Mouse (Mus musculus): ENCODE measurements at regions not wholly inside any gene's neighbourhood (a gene's known extent, or its start where the extent isn't known, plus 50 kb on each side); places are given as distances from the start of the nearest gene placed in this dataset.

GRCm38 (mm10) chr4:33552856-33553255, 242.7 kb downstream of the Rngtt start:
- no peaks in the 10 kb centered on the region for H3K9me3 ChIP-seq (ENCODE audit: low read length)
- H3K36me3 ChIP-seq (replicated peaks; ENCODE audit: insufficient read depth, low read length) = no peaks in the 10 kb centered on the region
- no peak for ATAC-seq
- H3K4me1 ChIP-seq (ENCODE audit: insufficient read depth) = no peaks in the 10 kb centered on the region
- no peak for TF ChIP-seq EP300 (IDR thresholded peaks at IDR 0.05; ENCODE audit: low read depth)
- TF ChIP-seq CTCF (IDR thresholded peaks at IDR 0.05; ENCODE audit: low read depth) = no peak
- H3K4me3 ChIP-seq (ENCODE audit: low read depth, low read length) = no peak overlapping the region
- H3K27ac ChIP-seq (ENCODE audit: low read depth) = no peak overlapping the region
- no peaks in the 10 kb centered on the region for H3K27me3 ChIP-seq (ENCODE audit: insufficient read depth, low read length)
- DNase-seq = no peak
- no peak overlapping the region for H3K4me2 ChIP-seq (ENCODE audit: low read depth, low read length)
- WGBS (ENCODE audit: insufficient replicate concordance) = 74% methylated on average over 9 of the region's 9 CpGs
- no peak overlapping the region for H3K9ac ChIP-seq (replicated peaks)

DNA sequence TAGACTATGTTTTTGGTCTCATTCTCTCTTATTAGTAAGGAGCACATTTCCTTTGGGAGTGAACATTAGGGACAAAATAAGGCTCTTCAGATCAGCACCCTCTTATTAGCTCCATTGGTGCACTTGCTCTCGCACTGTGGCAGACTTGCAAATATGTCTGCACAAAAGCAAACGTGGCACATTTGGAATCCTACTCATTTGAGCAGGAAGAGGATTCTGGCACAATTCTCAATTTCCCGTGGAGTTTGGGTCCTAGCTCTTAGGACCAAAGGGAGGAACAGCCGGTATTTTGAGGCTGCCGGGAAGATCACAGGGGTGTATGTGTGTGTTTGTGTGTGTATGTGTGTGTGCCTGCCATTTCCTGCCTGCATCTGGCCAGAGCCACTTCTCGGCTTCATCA, 244.5 kb downstream of the Rngtt start:
- no peaks in the 10 kb centered on the region for H3K4me1 ChIP-seq (ENCODE audit: insufficient read depth)
- H3K4me3 ChIP-seq (ENCODE audit: low read depth, low read length) = no peak overlapping the region
- no peaks in the 10 kb centered on the region for H3K9me3 ChIP-seq (ENCODE audit: low read length)
- TF ChIP-seq CTCF (IDR thresholded peaks at IDR 0.05; ENCODE audit: low read depth) (no peak), EP300 (IDR thresholded peaks at IDR 0.05; ENCODE audit: low read depth) (no peak)
- no peak overlapping the region for H3K27ac ChIP-seq (ENCODE audit: low read depth)
- no peak overlapping the region for H3K9ac ChIP-seq (replicated peaks)
- DNase-seq = no peak
- no peak for ATAC-seq
- WGBS (ENCODE audit: insufficient replicate concordance) = 45% methylated on average over 6 of the region's 6 CpGs
- H3K4me2 ChIP-seq (ENCODE audit: low read depth, low read length) = no peak overlapping the region
- H3K27me3 ChIP-seq (ENCODE audit: insufficient read depth, low read length) = no peaks in the 10 kb centered on the region
- H3K36me3 ChIP-seq (replicated peaks; ENCODE audit: insufficient read depth, low read length) = no peaks in the 10 kb centered on the region

DNA sequence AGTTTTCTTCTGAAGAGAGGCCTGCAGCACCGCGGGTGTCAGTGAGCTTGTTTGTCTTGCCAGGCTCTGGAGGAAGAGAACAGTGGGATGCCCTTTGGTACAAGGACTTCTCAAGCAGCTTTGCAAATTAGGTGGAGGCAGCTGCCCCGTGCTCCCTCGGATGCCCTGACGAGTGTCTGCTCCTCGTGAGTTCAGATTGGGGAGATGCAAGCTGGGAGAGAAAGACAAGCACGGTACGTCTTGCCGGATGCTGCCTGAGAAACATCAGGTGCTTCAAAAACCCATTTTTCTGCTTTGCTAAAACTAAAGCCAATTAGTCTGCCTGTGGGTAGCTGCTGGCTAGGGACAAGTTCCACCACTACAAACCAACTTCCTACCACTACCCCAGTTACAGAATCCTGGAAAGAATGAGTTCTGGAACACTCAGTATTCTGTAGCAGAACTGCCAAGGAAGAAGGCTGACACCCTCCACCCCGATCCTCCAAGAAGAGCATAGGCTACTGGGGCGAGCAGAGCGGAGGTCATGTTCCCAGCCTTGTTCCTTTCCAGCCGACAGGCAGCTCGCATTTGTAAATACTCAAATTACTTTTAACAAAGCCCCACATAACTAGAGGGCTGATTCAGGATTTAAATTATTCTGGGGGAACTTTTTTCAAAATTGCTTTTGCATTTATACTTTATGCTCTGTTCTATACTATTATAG, 245.3 kb downstream of the Rngtt start:
- H3K36me3 ChIP-seq (replicated peaks; ENCODE audit: insufficient read depth, low read length) = no peaks in the 10 kb centered on the region
- WGBS (ENCODE audit: insufficient replicate concordance) = 28% methylated on average over 14 of the region's 14 CpGs
- no peak overlapping the region for H3K27ac ChIP-seq (ENCODE audit: low read depth)
- H3K4me1 ChIP-seq (ENCODE audit: insufficient read depth) = no peaks in the 10 kb centered on the region
- no peak overlapping the region for H3K4me2 ChIP-seq (ENCODE audit: low read depth, low read length)
- no peak for TF ChIP-seq CTCF (IDR thresholded peaks at IDR 0.05; ENCODE audit: low read depth)
- TF ChIP-seq EP300 (IDR thresholded peaks at IDR 0.05; ENCODE audit: low read depth) = no peak
- DNase-seq (no peak), ATAC-seq (no peak)
- no peaks in the 10 kb centered on the region for H3K9me3 ChIP-seq (ENCODE audit: low read length)
- no peak overlapping the region for H3K4me3 ChIP-seq (ENCODE audit: low read depth, low read length)
- H3K27me3 ChIP-seq (ENCODE audit: insufficient read depth, low read length) = no peaks in the 10 kb centered on the region
- H3K9ac ChIP-seq (replicated peaks) = no peak overlapping the region

GRCm38 (mm10) chr4:33555966-33556365, 245.9 kb downstream of the Rngtt start:
- Histone ChIP-seq H3K4me3 (ENCODE audit: low read depth, low read length) (no peak overlapping the region), H3K36me3 (replicated peaks; ENCODE audit: insufficient read depth, low read length) (no peaks in the 10 kb centered on the region), H3K9ac (replicated peaks) (no peak overlapping the region), H3K4me2 (ENCODE audit: low read depth, low read length) (no peak overlapping the region), H3K4me1 (ENCODE audit: insufficient read depth) (no peaks in the 10 kb centered on the region), H3K9me3 (ENCODE audit: low read length) (no peaks in the 10 kb centered on the region), H3K27me3 (ENCODE audit: insufficient read depth, low read length) (no peaks in the 10 kb centered on the region), H3K27ac (ENCODE audit: low read depth) (no peak overlapping the region)
- DNase-seq (no peak), ATAC-seq (no peak)
- TF ChIP-seq CTCF (IDR thresholded peaks at IDR 0.05; ENCODE audit: low read depth) = no peak
- no peak for TF ChIP-seq EP300 (IDR thresholded peaks at IDR 0.05; ENCODE audit: low read depth)
- 52% methylated on average over 12 of the region's 12 CpGs for WGBS (ENCODE audit: insufficient replicate concordance)

- TF ChIP-seq EP300 (IDR thresholded peaks at IDR 0.05; ENCODE audit: low read depth) (no peak), CTCF (IDR thresholded peaks at IDR 0.05; ENCODE audit: low read depth) (peak; percentile 48)
- 55% methylated on average over 12 of the region's 12 CpGs for WGBS (ENCODE audit: insufficient replicate concordance)
- no peak for DNase-seq
- no peaks in the 10 kb centered on the region for H3K27me3 ChIP-seq (ENCODE audit: insufficient read depth, low read length)
- H3K36me3 ChIP-seq (replicated peaks; ENCODE audit: insufficient read depth, low read length) = no peaks in the 10 kb centered on the region
- H3K9ac ChIP-seq (replicated peaks) = no peak overlapping the region
- no peaks in the 10 kb centered on the region for H3K9me3 ChIP-seq (ENCODE audit: low read length)
- ATAC-seq = no peak
- no peak overlapping the region for H3K27ac ChIP-seq (ENCODE audit: low read depth)
- no peak overlapping the region for H3K4me3 ChIP-seq (ENCODE audit: low read depth, low read length)
- H3K4me1 ChIP-seq (ENCODE audit: insufficient read depth) = no peaks in the 10 kb centered on the region
- no peak overlapping the region for H3K4me2 ChIP-seq (ENCODE audit: low read depth, low read length)
These were observed 246.8 kb downstream of the Rngtt start for GRCm38 (mm10) chr4:33556661-33557540.

GRCm38 (mm10) chr4:33570274-33570673, 260.2 kb downstream of the Rngtt start:
- Histone ChIP-seq H3K27me3 (ENCODE audit: insufficient read depth, low read length) (no peaks in the 10 kb centered on the region), H3K36me3 (replicated peaks; ENCODE audit: insufficient read depth, low read length) (no peaks in the 10 kb centered on the region), H3K4me1 (ENCODE audit: insufficient read depth) (no peaks in the 10 kb centered on the region), H3K9me3 (ENCODE audit: low read length) (no peaks in the 10 kb centered on the region), H3K9ac (replicated peaks) (no peak overlapping the region), H3K4me2 (ENCODE audit: low read depth, low read length) (no peak overlapping the region), H3K27ac (ENCODE audit: low read depth) (no peak overlapping the region), H3K4me3 (ENCODE audit: low read depth, low read length) (no peak overlapping the region)
- WGBS (ENCODE audit: insufficient replicate concordance) = 46% methylated on average over 5 of the region's 5 CpGs
- DNase-seq (no peak), ATAC-seq (no peak)
- no peak for TF ChIP-seq EP300 (IDR thresholded peaks at IDR 0.05; ENCODE audit: low read depth)
- no peak for TF ChIP-seq CTCF (IDR thresholded peaks at IDR 0.05; ENCODE audit: low read depth)
